Mouse (Mus musculus) thymus, postnatal 0 days (tissue): ENCODE data around the gene Cdh23. TPM values are rescaled to one million over a fixed set of nuclear protein-coding genes. Genes with fewer than 3 reads are reported as not detected.
A peak's percentile ranks its signal among the peaks of the same experiment; 100 is the strongest.

Experiments used
- DNase-seq: peaks from one replicate; pipeline ENCODE4 v3.0.0-alpha.2; 2015; ENCODE audit warnings: low spot score
- polyA plus RNA-seq: library from polyadenylated mRNA; unstranded; fragments of >200 nt; fragmentation: Nextera tagmentation; extraction: Ambion mirVana; gene quantifications from 2 replicates; pipeline ENCODE4 v1.2.1, GENCODE M21; 2015

Gene Cdh23
- polyA plus RNA-seq, 1 experiment from 2014 or later: 3.1 TPM

GRCm38 (mm10) chr10:60370601-60371061 lies 325.7 kb downstream of the Cdh23 start:
- DNase-seq: peak; percentile 83

- DNase-seq: no peak
Observed at GRCm38 (mm10) chr10:60370098-60370497, 326.2 kb downstream of the Cdh23 start.

- DNase-seq: no peak
Observed at GRCm38 (mm10) chr10:60369405-60369804, 326.9 kb downstream of the Cdh23 start.

DNA sequence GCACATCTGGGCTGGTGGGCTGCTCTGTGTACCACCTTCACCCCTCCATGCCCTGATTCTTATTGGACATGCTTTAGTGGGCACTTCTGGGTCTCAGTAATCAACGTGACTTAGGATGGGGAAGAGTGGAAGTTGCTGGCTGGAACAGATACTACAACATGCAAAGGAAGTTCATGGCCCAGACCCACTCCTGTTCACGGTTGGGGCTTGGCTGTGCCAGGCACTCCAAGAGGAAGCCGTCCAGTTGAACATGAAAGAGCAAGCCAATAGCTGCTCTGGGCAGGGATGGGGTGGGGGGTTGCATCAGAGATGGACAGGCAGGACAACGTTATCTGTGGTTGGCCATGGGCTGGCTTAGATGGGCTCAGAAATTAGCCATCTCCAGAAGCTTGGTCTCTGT lies 328.4 kb downstream of the Cdh23 start:
- no peak for DNase-seq

GRCm38 (mm10) chr10:60367145-60367544 lies 329.1 kb downstream of the Cdh23 start:
- no peak for DNase-seq

- no peak for DNase-seq
Observed at GRCm38 (mm10) chr10:60363426-60363825, 332.9 kb downstream of the Cdh23 start.

- DNase-seq: no peak
Observed at GRCm38 (mm10) chr10:60362310-60362628, 334.0 kb downstream of the Cdh23 start.

- DNase-seq: no peak
Observed at GRCm38 (mm10) chr10:60361615-60362309, 334.5 kb downstream of the Cdh23 start.

- no peak for DNase-seq
Observed at GRCm38 (mm10) chr10:60358776-60359175, 337.5 kb downstream of the Cdh23 start.

DNA sequence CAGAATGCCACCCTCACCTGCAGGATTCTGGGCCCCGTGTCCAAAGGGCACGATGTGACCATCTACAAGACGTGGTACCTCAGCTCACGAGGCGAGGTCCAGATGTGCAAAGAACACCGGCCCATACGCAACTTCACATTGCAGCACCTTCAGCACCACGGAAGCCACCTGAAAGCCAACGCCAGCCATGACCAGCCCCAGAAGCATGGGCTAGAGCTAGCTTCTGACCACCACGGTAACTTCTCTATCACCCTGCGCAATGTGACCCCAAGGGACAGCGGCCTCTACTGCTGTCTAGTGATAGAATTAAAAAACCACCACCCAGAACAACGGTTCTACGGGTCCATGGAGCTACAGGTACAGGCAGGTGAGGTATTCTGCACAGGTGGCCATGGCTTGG lies 338.4 kb downstream of the Cdh23 start:
- no peak for DNase-seq

GRCm38 (mm10) chr10:60357441-60357840 lies 338.8 kb downstream of the Cdh23 start:
- no peak for DNase-seq

- DNase-seq: no peak
Observed at GRCm38 (mm10) chr10:60354881-60355677, 341.2 kb downstream of the Cdh23 start.

DNA sequence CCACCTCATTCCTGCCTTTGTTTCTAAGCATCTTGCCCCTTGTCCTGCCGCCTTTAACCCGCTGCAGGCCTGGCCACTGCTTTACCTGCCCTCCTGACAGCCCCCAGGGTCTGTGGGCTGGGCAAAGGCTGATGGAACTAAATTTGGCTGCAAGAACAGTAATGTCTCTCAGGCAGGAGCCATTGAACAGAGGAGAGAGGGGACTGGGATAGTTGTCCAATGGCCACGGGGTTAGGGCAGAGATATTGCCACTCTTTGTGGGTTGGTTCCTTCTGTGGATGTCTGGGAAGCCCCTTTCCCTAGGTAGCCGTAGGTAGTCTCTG lies 342.3 kb downstream of the Cdh23 start:
- DNase-seq: no peak

GRCm38 (mm10) chr10:60353241-60354002 lies 342.9 kb downstream of the Cdh23 start:
- no peak for DNase-seq

DNA sequence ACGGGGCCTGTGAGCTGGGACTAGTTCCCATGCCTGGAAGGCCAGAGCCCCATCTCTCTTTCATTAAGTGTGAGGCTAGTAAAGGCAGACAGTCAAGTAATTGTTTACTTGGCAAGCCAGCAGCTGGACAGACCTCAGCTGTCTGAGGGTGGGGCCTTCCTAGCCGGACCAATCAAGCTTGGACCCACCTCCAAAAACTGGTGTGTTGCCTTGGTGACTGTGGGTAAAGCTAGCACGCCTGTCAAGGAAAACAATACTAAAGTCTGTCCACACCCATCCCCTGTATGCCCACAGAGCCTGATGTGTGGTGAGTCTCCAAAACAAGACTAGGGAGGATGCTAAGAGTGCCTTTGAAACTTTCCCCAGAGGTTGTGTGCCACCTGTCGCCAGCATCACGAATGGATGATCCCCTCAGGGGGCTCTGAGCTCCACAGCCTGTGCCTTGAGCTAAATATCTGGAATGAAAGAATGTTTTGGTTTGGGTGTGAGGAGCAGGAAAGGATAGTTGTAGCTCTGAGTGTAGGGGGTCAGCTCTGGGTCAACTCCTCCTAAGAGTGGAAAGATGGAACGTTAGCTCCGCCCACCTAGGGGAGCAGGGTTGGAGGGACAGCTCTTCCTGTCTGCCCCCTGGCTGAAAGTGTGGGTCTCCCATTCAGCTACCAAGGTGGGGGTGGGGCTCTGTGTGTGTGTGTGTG lies 344.4 kb downstream of the Cdh23 start:
- peak; percentile 44 for DNase-seq

DNA sequence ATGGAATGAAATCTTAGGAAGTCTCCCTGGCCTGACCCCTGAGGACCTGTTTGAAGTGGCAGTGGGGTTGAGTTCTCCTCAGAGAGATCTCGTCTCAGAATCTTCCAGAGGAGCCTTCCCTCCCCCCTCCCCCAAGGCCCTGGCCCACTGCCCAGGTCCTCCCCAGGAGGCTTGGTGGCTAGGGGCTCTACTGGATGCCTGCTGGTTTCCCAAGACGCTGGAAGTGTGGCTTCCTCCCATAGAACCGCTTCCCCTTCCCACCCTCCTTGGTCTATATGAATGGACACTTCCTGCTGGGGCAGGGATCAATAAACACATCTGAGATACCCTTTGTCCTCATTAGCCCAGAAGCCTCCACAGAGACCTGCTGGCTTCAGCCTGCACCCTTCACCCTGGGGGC lies 345.0 kb downstream of the Cdh23 start:
- DNase-seq: no peak

- peak; percentile 63 for DNase-seq
Observed at GRCm38 (mm10) chr10:60350805-60351167, 345.5 kb downstream of the Cdh23 start.

DNA sequence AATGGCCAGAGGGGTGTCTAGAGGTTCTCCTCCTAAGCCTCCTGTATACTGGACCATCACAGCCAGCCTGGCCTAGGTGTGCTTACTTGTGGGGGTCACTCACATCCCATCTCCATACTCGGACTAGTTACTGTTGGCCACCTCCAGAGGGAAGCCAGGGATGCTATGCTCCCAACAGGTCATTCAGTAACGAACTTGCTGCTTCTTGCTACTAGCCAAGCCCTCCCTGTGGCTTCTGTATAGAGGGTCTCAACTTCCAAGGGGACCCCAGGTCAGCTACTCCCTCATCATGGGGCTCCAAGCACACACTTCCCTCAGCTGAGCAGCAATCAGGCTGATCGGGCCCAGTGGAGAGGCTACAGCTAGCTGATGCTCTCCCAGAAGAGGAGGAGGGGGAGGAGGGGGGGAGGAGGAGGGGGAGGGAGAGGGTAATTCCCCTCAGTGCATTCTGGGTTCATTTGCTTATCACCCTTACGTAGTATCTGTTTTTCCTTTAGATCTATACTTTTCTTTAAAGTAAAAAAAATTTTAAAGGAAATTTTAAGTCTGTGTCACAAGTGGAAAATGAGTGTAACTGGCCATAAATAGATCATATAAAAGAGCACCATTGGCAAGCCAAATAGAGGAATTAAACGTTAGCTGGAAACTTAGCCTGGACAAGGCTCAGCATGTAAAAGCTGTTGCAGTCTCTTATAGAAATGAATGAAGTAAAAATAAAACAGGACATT lies 346.0 kb downstream of the Cdh23 start:
- no peak for DNase-seq

DNA sequence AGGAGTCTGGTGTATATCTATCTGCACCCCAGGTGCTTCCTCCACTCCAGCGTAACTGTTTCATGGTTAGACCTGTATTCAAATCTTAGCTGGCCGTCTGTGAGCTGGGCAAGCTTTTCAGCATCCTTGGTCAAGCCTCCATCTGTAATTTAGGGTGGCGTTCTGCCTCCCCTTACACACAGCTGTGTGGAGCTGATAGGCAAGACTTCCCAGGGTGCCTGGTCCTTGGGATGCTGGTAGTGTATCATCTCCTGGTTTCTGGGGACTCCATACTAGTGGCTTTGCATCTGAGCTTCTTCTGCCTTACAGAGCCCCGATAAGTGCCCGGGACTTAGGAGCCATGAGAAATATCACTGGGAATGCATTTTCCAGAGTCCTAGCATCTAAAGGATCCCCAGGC lies 346.6 kb downstream of the Cdh23 start:
- DNase-seq: no peak

GRCm38 (mm10) chr10:60349056-60349455 lies 347.2 kb downstream of the Cdh23 start:
- no peak for DNase-seq
